Mouse (Mus musculus) MEL (cell line): ENCODE results near the gene Il3.

Experiments
- CHD2 ChIP-seq: IDR thresholded peaks from 2 replicates; pipeline ENCODE4 v1.6.1; 2011; ENCODE audit warnings: low read length, improper control_type of control experiment
- CTCF ChIP-seq, 3 experiments: IDR thresholded peaks in 2 of 3; conservative IDR thresholded peaks in 1 of 3; 2 replicates each; pipeline ENCODE4 v1.5.1; 2011 to 2012; ENCODE audit warnings: low read length in 3 of 3, low read depth in 2 of 3, mild to moderate bottlenecking in 2 of 3, improper control_type of control experiment in 1 of 3, inconsistent platforms in 1 of 3, mixed read lengths in 1 of 3, moderate library complexity in 1 of 3; ENCODE audit not compliant: control insufficient read depth in 1 of 3, insufficient read depth in 1 of 3, poor library complexity in 1 of 3, severe bottlenecking in 1 of 3
- GATA1 ChIP-seq: IDR thresholded peaks from 2 replicates; pipeline ENCODE4 v1.6.1; 2011; ENCODE audit warnings: low read depth, low read length, improper control_type of control experiment
- HCFC1 ChIP-seq: IDR thresholded peaks from 2 replicates; pipeline ENCODE4 v1.6.1; 2012; ENCODE audit warnings: low read depth, mild to moderate bottlenecking, inconsistent platforms, low read length, improper control_type of control experiment, moderate library complexity
- MAZ ChIP-seq: IDR thresholded peaks from 2 replicates; pipeline ENCODE4 v1.6.1; 2012; ENCODE audit warnings: low read depth, mild to moderate bottlenecking, inconsistent platforms, low read length, improper control_type of control experiment
- MEF2A ChIP-seq: IDR thresholded peaks from 2 replicates; pipeline ENCODE4 v1.6.1; 2014; ENCODE audit warnings: low read depth, mild to moderate bottlenecking, inconsistent platforms, low read length, improper control_type of control experiment; ENCODE audit not compliant: poor library complexity, insufficient replicate concordance, severe bottlenecking; ENCODE audit errors: extremely low read depth
- MXI1 ChIP-seq: IDR thresholded peaks from 2 replicates; pipeline ENCODE4 v1.6.1; 2011; ENCODE audit warnings: mild to moderate bottlenecking, low read depth, low read length, improper control_type of control experiment
- POLR2A ChIP-seq, 2 experiments: IDR thresholded peaks; 2 replicates each; pipeline ENCODE4 v1.6.1; 2011 to 2012; ENCODE audit warnings: low read length in 2 of 2, mild to moderate bottlenecking in 2 of 2, control low read depth in 1 of 2, improper control_type of control experiment in 1 of 2, low read depth in 1 of 2, moderate library complexity in 1 of 2; ENCODE audit not compliant: control insufficient read depth in 1 of 2, insufficient read depth in 1 of 2, poor library complexity in 1 of 2
- POLR2AphosphoS5 ChIP-seq: IDR thresholded peaks from 2 replicates; pipeline ENCODE4 v1.6.1; 2012; ENCODE audit warnings: low read depth, borderline replicate concordance, mild to moderate bottlenecking, inconsistent platforms, low read length, moderate library complexity, mixed read lengths
- RAD21 ChIP-seq: IDR thresholded peaks from 2 replicates; pipeline ENCODE4 v1.6.1; 2011; ENCODE audit warnings: mild to moderate bottlenecking, low read depth, low read length, improper control_type of control experiment
- TBP ChIP-seq: IDR thresholded peaks from 2 replicates; pipeline ENCODE4 v1.8.0; 2011; ENCODE audit warnings: low read depth, low read length, improper control_type of control experiment
- TCF12 ChIP-seq: IDR thresholded peaks from 2 replicates; pipeline ENCODE4 v1.6.1; 2014; ENCODE audit warnings: low read depth, mild to moderate bottlenecking, inconsistent platforms, low read length, improper control_type of control experiment, moderate library complexity
- USF1 ChIP-seq: IDR thresholded peaks from 2 replicates; pipeline ENCODE4 v1.6.1; 2014; ENCODE audit warnings: low read depth, mild to moderate bottlenecking, inconsistent platforms, low read length, improper control_type of control experiment, moderate library complexity
- ZMIZ1 ChIP-seq: IDR thresholded peaks from 2 replicates; pipeline ENCODE4 v1.6.1; 2012; ENCODE audit warnings: low read depth, mild to moderate bottlenecking, inconsistent platforms, low read length, improper control_type of control experiment, moderate library complexity

DNA sequence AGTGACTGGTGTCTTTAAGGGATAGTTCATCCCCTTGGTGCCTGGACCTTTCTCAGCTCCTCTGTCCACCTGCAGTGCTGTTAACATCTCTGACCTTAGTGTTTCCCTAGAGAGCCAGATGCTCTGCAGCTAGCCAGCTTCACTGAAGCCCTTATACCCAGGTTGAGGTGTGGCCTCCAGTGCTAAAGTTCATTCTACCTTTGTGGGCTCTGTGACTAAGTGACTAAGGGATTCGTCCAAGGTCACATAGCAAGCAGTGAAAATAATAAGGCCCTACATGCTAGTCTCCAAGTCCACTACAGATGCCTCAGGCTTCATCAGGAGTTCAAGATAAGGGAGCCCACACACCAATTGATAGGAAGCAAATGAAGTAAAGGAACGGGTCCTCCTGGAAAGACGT is 24.6 kb downstream of the Il3 start:
- TF ChIP-seq CTCF (IDR thresholded peaks at IDR 0.05 in 2 of 3, conservative IDR thresholded peaks at IDR 0.05 in 1 of 3; ENCODE audit: control insufficient read depth in 1 of 3, insufficient read depth in 1 of 3, low read depth in 2 of 3, low read length in 3 of 3, poor library complexity in 1 of 3, severe bottlenecking in 1 of 3) (no peak), HCFC1 (no peak), POLR2A (IDR thresholded peaks at IDR 0.05; ENCODE audit: control insufficient read depth in 1 of 2, insufficient read depth in 1 of 2, low read depth in 1 of 2, low read length in 2 of 2, poor library complexity in 1 of 2) (no peak), CHD2 (no peak), POLR2AphosphoS5 (no peak), USF1 (no peak), ZMIZ1 (no peak), MXI1 (no peak), MAZ (no peak), RAD21 (no peak), TCF12 (no peak), GATA1 (no peak), MEF2A (no peak), TBP (no peak)
